Mouse (Mus musculus) lung, postnatal 10 days (tissue): ENCODE results near the gene Gm14440.
"Not testable (repeated sequence)": the region's sequence is repeated elsewhere in the genome, so short reads cannot be mapped to it uniquely, and the experiment has no call there.

Source experiments
- DNase-seq: peaks from one replicate; pipeline ENCODE4 v3.0.0; 2021

The Gm14440 gene

GRCm38 (mm10) chr2:175274825-175275224 lies at the start of gene Gm14440:
Gm14440 (plus strand) TSS chr2:175275125.
- DNase-seq, result not testable (repeated sequence)
